Mouse (Mus musculus): ENCODE results near the gene Pglyrp2. TPM values are rescaled to one million over a fixed set of nuclear protein-coding genes. Genes with fewer than 3 reads are reported as not detected.

Pglyrp2 gene
- polyA plus RNA-seq, 1 experiment from 2014 or later = 0.16 TPM

- Histone ChIP-seq H3K27me3 (ENCODE audit: control insufficient read depth, insufficient read depth, low read length) (no peaks in the 10 kb centered on the region), H3K4me3 (ENCODE audit: low read depth, low read length) (peak within 1 kb of the TSS; percentile 26), H3K4me1 (replicated peaks; ENCODE audit: control insufficient read depth, insufficient read depth) (no peaks in the 10 kb centered on the region), H3K9me3 (ENCODE audit: control insufficient read depth, low read length) (no peaks in the 10 kb centered on the region), H3K27ac (replicated peaks) (no peak within 1 kb of the TSS), H3K9ac (ENCODE audit: low read length) (0 out of 2 replicates have a peak within 1 kb of the TSS, but pooled peaks have one; percentile 31), H3K4me2 (replicated peaks; ENCODE audit: low read depth) (peak within 1 kb of the TSS; percentile 52), H3K36me3 (ENCODE audit: control insufficient read depth, insufficient read depth, low read length) (no peaks in the 10 kb centered on the region)
- WGBS = 3% methylated on average over 19 of the region's 19 CpGs
- ATAC-seq (ENCODE audit: low FRiP score, low TSS enrichment) (0 out of 2 replicates have a peak, but pooled peaks have one; percentile 51), DNase-seq (ENCODE audit: low spot score) (peak; percentile 67)
- TF ChIP-seq EP300 (optimal IDR thresholded peaks at IDR 0.05) (no peak), CTCF (IDR thresholded peaks at IDR 0.05; ENCODE audit: low read depth) (no peak)
These were observed 28.5 kb upstream of the Pglyrp2 start, which contains the start of gene Cyp4f39 for GRCm38 (mm10) chr17:32452482-32452881. Gene Cyp4f39, plus strand, starts transcription at chr17:32452723.

- ATAC-seq (ENCODE audit: low FRiP score, low TSS enrichment) = no peak
- no peak for DNase-seq (ENCODE audit: low spot score)
- 25% methylated on average over 2 of the region's 2 CpGs for WGBS
- Histone ChIP-seq H3K9ac (ENCODE audit: low read length) (no peak overlapping the region), H3K4me2 (replicated peaks; ENCODE audit: low read depth) (no peak overlapping the region), H3K9me3 (ENCODE audit: control insufficient read depth, low read length) (no peaks in the 10 kb centered on the region), H3K27me3 (ENCODE audit: control insufficient read depth, insufficient read depth, low read length) (no peaks in the 10 kb centered on the region), H3K36me3 (ENCODE audit: control insufficient read depth, insufficient read depth, low read length) (no peaks in the 10 kb centered on the region), H3K4me3 (ENCODE audit: low read depth, low read length) (no peak overlapping the region), H3K4me1 (replicated peaks; ENCODE audit: control insufficient read depth, insufficient read depth) (no peaks in the 10 kb centered on the region), H3K27ac (replicated peaks) (no peak overlapping the region)
- TF ChIP-seq EP300 (optimal IDR thresholded peaks at IDR 0.05) (no peak), CTCF (IDR thresholded peaks at IDR 0.05; ENCODE audit: low read depth) (no peak)
These were observed 27.0 kb upstream of the Pglyrp2 start for GRCm38 (mm10) chr17:32450844-32451537.

GRCm38 (mm10) chr17:32449042-32449441 lies 25.1 kb upstream of the Pglyrp2 start:
- 100% methylated on average over 1 of the region's 1 CpGs for WGBS
- TF ChIP-seq CTCF (IDR thresholded peaks at IDR 0.05; ENCODE audit: low read depth) = 0 out of 2 replicates have a peak, but pooled peaks have one; percentile 23
- TF ChIP-seq EP300 (optimal IDR thresholded peaks at IDR 0.05) = no peak
- ATAC-seq (ENCODE audit: low FRiP score, low TSS enrichment) = no peak

GRCm38 (mm10) chr17:32447195-32447594 lies 23.2 kb upstream of the Pglyrp2 start:
- no peak overlapping the region for H3K27ac ChIP-seq (replicated peaks)
- no peaks in the 10 kb centered on the region for H3K9me3 ChIP-seq (ENCODE audit: control insufficient read depth, low read length)
- H3K4me3 ChIP-seq (ENCODE audit: low read depth, low read length) = no peak overlapping the region
- H3K27me3 ChIP-seq (ENCODE audit: control insufficient read depth, insufficient read depth, low read length) = no peaks in the 10 kb centered on the region
- H3K9ac ChIP-seq (ENCODE audit: low read length) = no peak overlapping the region
- DNase-seq (ENCODE audit: low spot score) = no peak
- no peaks in the 10 kb centered on the region for H3K4me1 ChIP-seq (replicated peaks; ENCODE audit: control insufficient read depth, insufficient read depth)
- no peak for TF ChIP-seq CTCF (IDR thresholded peaks at IDR 0.05; ENCODE audit: low read depth)
- no peak for TF ChIP-seq EP300 (optimal IDR thresholded peaks at IDR 0.05)
- no peak overlapping the region for H3K4me2 ChIP-seq (replicated peaks; ENCODE audit: low read depth)
- ATAC-seq (ENCODE audit: low FRiP score, low TSS enrichment) = no peak
- no peaks in the 10 kb centered on the region for H3K36me3 ChIP-seq (ENCODE audit: control insufficient read depth, insufficient read depth, low read length)

More at GRCm38 (mm10) chr17:32449042-32449441, 25.1 kb upstream of the Pglyrp2 start:
- no peaks in the 10 kb centered on the region for H3K36me3 ChIP-seq (ENCODE audit: control insufficient read depth, insufficient read depth, low read length)
- no peaks in the 10 kb centered on the region for H3K27me3 ChIP-seq (ENCODE audit: control insufficient read depth, insufficient read depth, low read length)
- no peak overlapping the region for H3K4me2 ChIP-seq (replicated peaks; ENCODE audit: low read depth)
- H3K4me3 ChIP-seq (ENCODE audit: low read depth, low read length) = no peak overlapping the region
- no peak overlapping the region for H3K9ac ChIP-seq (ENCODE audit: low read length)
- no peaks in the 10 kb centered on the region for H3K4me1 ChIP-seq (replicated peaks; ENCODE audit: control insufficient read depth, insufficient read depth)
- no peaks in the 10 kb centered on the region for H3K9me3 ChIP-seq (ENCODE audit: control insufficient read depth, low read length)
- no peak overlapping the region for H3K27ac ChIP-seq (replicated peaks)
- DNase-seq (ENCODE audit: low spot score) = no peak

- H3K27ac ChIP-seq (replicated peaks) = no peak overlapping the region
- no peak overlapping the region for H3K4me3 ChIP-seq (ENCODE audit: low read depth, low read length)
- H3K27me3 ChIP-seq (ENCODE audit: control insufficient read depth, insufficient read depth, low read length) = no peaks in the 10 kb centered on the region
- ATAC-seq (ENCODE audit: low FRiP score, low TSS enrichment) = no peak
- H3K9me3 ChIP-seq (ENCODE audit: control insufficient read depth, low read length) = no peaks in the 10 kb centered on the region
- H3K36me3 ChIP-seq (ENCODE audit: control insufficient read depth, insufficient read depth, low read length) = no peaks in the 10 kb centered on the region
- TF ChIP-seq EP300 (optimal IDR thresholded peaks at IDR 0.05) (no peak), CTCF (IDR thresholded peaks at IDR 0.05; ENCODE audit: low read depth) (no peak)
- no peak for DNase-seq (ENCODE audit: low spot score)
- H3K4me2 ChIP-seq (replicated peaks; ENCODE audit: low read depth) = no peak overlapping the region
- H3K9ac ChIP-seq (ENCODE audit: low read length) = no peak overlapping the region
- no peaks in the 10 kb centered on the region for H3K4me1 ChIP-seq (replicated peaks; ENCODE audit: control insufficient read depth, insufficient read depth)
- 61% methylated on average over 5 of the region's 5 CpGs for WGBS
These were observed 21.0 kb upstream of the Pglyrp2 start for GRCm38 (mm10) chr17:32445016-32445415.

GRCm38 (mm10) chr17:32443245-32443644 lies 19.3 kb upstream of the Pglyrp2 start:
- 71% methylated on average over 6 of the region's 6 CpGs for WGBS
- Histone ChIP-seq H3K4me2 (replicated peaks; ENCODE audit: low read depth) (no peak overlapping the region), H3K4me1 (replicated peaks; ENCODE audit: control insufficient read depth, insufficient read depth) (no peaks in the 10 kb centered on the region), H3K36me3 (ENCODE audit: control insufficient read depth, insufficient read depth, low read length) (no peaks in the 10 kb centered on the region), H3K9ac (ENCODE audit: low read length) (no peak overlapping the region), H3K4me3 (ENCODE audit: low read depth, low read length) (no peak overlapping the region), H3K9me3 (ENCODE audit: control insufficient read depth, low read length) (no peaks in the 10 kb centered on the region), H3K27ac (replicated peaks) (no peak overlapping the region), H3K27me3 (ENCODE audit: control insufficient read depth, insufficient read depth, low read length) (no peaks in the 10 kb centered on the region)
- TF ChIP-seq CTCF (IDR thresholded peaks at IDR 0.05; ENCODE audit: low read depth) (no peak), EP300 (optimal IDR thresholded peaks at IDR 0.05) (no peak)
- DNase-seq (ENCODE audit: low spot score) (no peak), ATAC-seq (ENCODE audit: low FRiP score, low TSS enrichment) (no peak)
